Comparison of ENCODE assay signal across 19 mouse cellular contexts in genomic region chr13:68961580-68961979, GRCm38 (mm10). TPM values are rescaled to one million over a fixed set of nuclear protein-coding genes. Genes with fewer than 3 reads are reported as not detected.
DNase-seq lines count a peak whose midpoint lies in the region; ATAC-seq and TF ChIP-seq lines count a peak whose summit lies in the region.
"Had no signal": no experiment of that assay in that cellular context is flagged by ENCODE, and none has a peak within 500 bp of the region (broad histone marks: within the 10 kb centered on the region; RNA-seq: fewer than 3 reads in every experiment).

No protein-coding gene starts in this region.

- 71% methylated on average over 5 of the region's 5 CpGs for WGBS in kidney, embryonic 16.5 days
- 60% methylated on average over 5 of the region's 5 CpGs for WGBS in lung, embryonic 16.5 days
- 65% methylated on average over 5 of the region's 5 CpGs for WGBS in lung, adult 2 months
- WGBS in intestine, embryonic 15.5 days = 76% methylated on average over 5 of the region's 5 CpGs

- intact Hi-C loops in left cerebral cortex, postnatal 14 days (cut with DNase I) = no loop called here

- H3K4me3 ChIP-seq in kidney, embryonic 16.5 days (ENCODE audit: low read length) = no peak overlapping the region
- H3K4me3 ChIP-seq in lung, embryonic 16.5 days (ENCODE audit: low read length) = no peak overlapping the region
- no peak overlapping the region for H3K4me3 ChIP-seq in lung, adult 2 months (replicated peaks; ENCODE audit: extremely low read depth, low read depth, low read length)
- H3K4me3 ChIP-seq in intestine, embryonic 15.5 days (replicated peaks) = no peak overlapping the region
- H3K4me3 ChIP-seq: embryonic facial prominence, embryonic 13.5 days; forebrain, embryonic 12.5 days; heart, embryonic 13.5 days; hindbrain, embryonic 10.5 days; limb, embryonic 15.5 days had no signal

- H3K9ac ChIP-seq in kidney, embryonic 16.5 days (replicated peaks; ENCODE audit: low read length) = no peak overlapping the region
- H3K9ac ChIP-seq in lung, embryonic 16.5 days (ENCODE audit: low read length) = no peak overlapping the region
- no peak overlapping the region for H3K9ac ChIP-seq in intestine, embryonic 15.5 days
- H3K9ac ChIP-seq: embryonic facial prominence, embryonic 13.5 days; forebrain, embryonic 12.5 days; heart, embryonic 13.5 days; limb, embryonic 15.5 days had no signal

- no peaks in the 10 kb centered on the region for H3K9me3 ChIP-seq in kidney, embryonic 16.5 days (ENCODE audit: low read length)
- no peaks in the 10 kb centered on the region for H3K9me3 ChIP-seq in lung, embryonic 16.5 days (ENCODE audit: control insufficient read depth, low read length)
- no peaks in the 10 kb centered on the region for H3K9me3 ChIP-seq in intestine, embryonic 15.5 days
- H3K9me3 ChIP-seq: embryonic facial prominence, embryonic 13.5 days; forebrain, embryonic 12.5 days; heart, embryonic 13.5 days; hindbrain, embryonic 10.5 days; limb, embryonic 15.5 days had no signal

- ATAC-seq in kidney, embryonic 16.5 days (ENCODE audit: low FRiP score, low TSS enrichment) = no peak
- peak; percentile 36; the same call in 1 of the 2 replicates for ATAC-seq in lung, embryonic 16.5 days (ENCODE audit: low read depth)
- ATAC-seq in intestine, embryonic 15.5 days = no peak
- ATAC-seq: intestine, embryonic 16.5 days had no signal

- no peaks in the 10 kb centered on the region for H3K36me3 ChIP-seq in kidney, embryonic 16.5 days (ENCODE audit: insufficient read depth, low read length)
- H3K36me3 ChIP-seq in lung, embryonic 16.5 days (ENCODE audit: control insufficient read depth, insufficient read depth, low read length) = no peaks in the 10 kb centered on the region
- no peaks in the 10 kb centered on the region for H3K36me3 ChIP-seq in intestine, embryonic 15.5 days
- H3K36me3 ChIP-seq: embryonic facial prominence, embryonic 13.5 days; forebrain, embryonic 12.5 days; G1E; heart, embryonic 13.5 days; hindbrain, embryonic 10.5 days; limb, embryonic 15.5 days had no signal

- H3K27me3 ChIP-seq in kidney, embryonic 16.5 days (ENCODE audit: insufficient read depth, low read length) = no peaks in the 10 kb centered on the region
- no peaks in the 10 kb centered on the region for H3K27me3 ChIP-seq in lung, embryonic 16.5 days (ENCODE audit: control insufficient read depth, insufficient read depth, low read depth, low read length)
- no peaks in the 10 kb centered on the region for H3K27me3 ChIP-seq in intestine, embryonic 15.5 days (replicated peaks)
- H3K27me3 ChIP-seq: embryonic facial prominence, embryonic 13.5 days; forebrain, embryonic 12.5 days; heart, embryonic 13.5 days; limb, embryonic 15.5 days had no signal

- no peak for TF ChIP-seq CTCF in lung, adult 2 months (IDR thresholded peaks at IDR 0.05; ENCODE audit: insufficient read depth, low read length)

- 0 out of 2 replicates have a peak overlapping the region, but pooled peaks have one; percentile 29 for H3K27ac ChIP-seq in kidney, embryonic 16.5 days (ENCODE audit: low read length)
- no peak overlapping the region for H3K27ac ChIP-seq in lung, embryonic 16.5 days (ENCODE audit: low read length)
- no peak overlapping the region for H3K27ac ChIP-seq in intestine, embryonic 15.5 days
- H3K27ac ChIP-seq: embryonic facial prominence, embryonic 13.5 days; forebrain, embryonic 12.5 days; heart, embryonic 13.5 days; hindbrain, embryonic 10.5 days; limb, embryonic 15.5 days; macrophage had no signal

- no peaks in the 10 kb centered on the region for H3K4me1 ChIP-seq in kidney, embryonic 16.5 days (ENCODE audit: insufficient read depth, low read length)
- H3K4me1 ChIP-seq in lung, embryonic 16.5 days (replicated peaks; ENCODE audit: control insufficient read depth, insufficient read depth, low read length) = peaks cover 5% of the 10 kb centered on the region; the same call in 1 of the 2 replicates
- H3K4me1 ChIP-seq in lung, adult 2 months (ENCODE audit: control insufficient read depth, insufficient read depth, low read length) = no peaks in the 10 kb centered on the region
- H3K4me1 ChIP-seq in intestine, embryonic 15.5 days (replicated peaks) = no peaks in the 10 kb centered on the region
- H3K4me1 ChIP-seq: embryonic facial prominence, embryonic 13.5 days; forebrain, embryonic 12.5 days; heart, embryonic 13.5 days; hindbrain, embryonic 10.5 days; limb, embryonic 15.5 days had no signal

- no peak overlapping the region for H3K4me2 ChIP-seq in kidney, embryonic 16.5 days (replicated peaks; ENCODE audit: low read depth, low read length)
- no peak overlapping the region for H3K4me2 ChIP-seq in lung, embryonic 16.5 days (ENCODE audit: low read depth, low read length)
- no peak overlapping the region for H3K4me2 ChIP-seq in intestine, embryonic 15.5 days (replicated peaks)
- H3K4me2 ChIP-seq: embryonic facial prominence, embryonic 13.5 days; forebrain, embryonic 12.5 days; heart, embryonic 13.5 days; limb, embryonic 15.5 days had no signal

- no peak for TF ChIP-seq POLR2A in lung, adult 2 months (IDR thresholded peaks at IDR 0.05; ENCODE audit: borderline replicate concordance, extremely low read depth, low read depth, low read length)

- no peak for DNase-seq in kidney, postnatal 14 days
- no peak for DNase-seq in lung, adult 2 months
- peak; percentile 23 to 41 for DNase-seq in left cerebral cortex, postnatal 14 days (ENCODE audit: low spot score in 2 of 2)
- peak; percentile 72 for DNase-seq in telencephalon, adult 2 months (ENCODE audit: low read depth, low spot score)
- DNase-seq: adrenal gland, postnatal 25 days; gastrocnemius, postnatal 14 days; midbrain, embryonic 14.5 days had no signal

RNA-seq across cellular contexts. Expression of gene Adcy2, which starts 37.8 kb away (rescaled TPM):
- polyA plus RNA-seq in kidney, embryonic 16.5 days (2015; fragmentation: Nextera tagmentation; extraction: Ambion mirVana) = 2.8 and 3.5 TPM in 2 replicates
- 9.1 and 12.2 TPM in 2 replicates for polyA plus RNA-seq in lung, embryonic 16.5 days (2015; fragmentation: Nextera tagmentation; extraction: Ambion mirVana)
- polyA plus RNA-seq in lung, adult 2 months (2012; rRNA removed) = 8.1 and 10.7 TPM in 2 replicates
- total RNA-seq in left cerebral cortex, postnatal 14 days (2021) = 100 to 1,000 TPM; 106 to 116 TPM
- 4.7 and 4.8 TPM in 2 replicates for polyA plus RNA-seq in intestine, embryonic 15.5 days (2015; fragmentation: Nextera tagmentation; extraction: Ambion mirVana)
- total RNA-seq: common myeloid progenitor, adult 5-6 weeks had no signal
- polyA plus RNA-seq: G1E had no signal

Comparison
In these comparisons a context has a peak if more than half of its experiments do, and no peak if none do; other contexts are left out.
1. DNase-seq: peak in left cerebral cortex, postnatal 14 days (2 of 2) and telencephalon, adult 2 months (single experiment); none in kidney, postnatal 14 days (single experiment) and lung, adult 2 months (single experiment).